Mouse (Mus musculus) liver, embryonic 14.5 days (tissue): ENCODE results near the gene Myo18a. TPM values are rescaled to one million over a fixed set of nuclear protein-coding genes. Genes with fewer than 3 reads are reported as not detected.

Source experiments
- ATAC-seq: fragments of 200-750 bp; cut with Nextera tagmentation; 2 replicates; pipeline ENCODE4 v1.8.0; 2017; ENCODE audit warnings: moderate number of reproducible peaks, mild to moderate bottlenecking, moderate library complexity; ENCODE audit not compliant: insufficient read depth
- DNase-seq, 3 experiments: peaks; one replicate each; pipeline ENCODE4 v3.0.0-alpha.2; 2012 to 2013; ENCODE audit warnings: low read depth in 3 of 3, low spot score in 3 of 3
- H3K27ac ChIP-seq: fragments of 300-500 bp; sonication (generic); 2 replicates; pipeline ENCODE4 v1.5.1; 2014; ENCODE audit warnings: moderate library complexity, mild to moderate bottlenecking, control low read depth, inconsistent platforms
- H3K27me3 ChIP-seq: fragments of 300-500 bp; sonication (generic); 2 replicates; pipeline ENCODE4 v1.6.1; 2014; ENCODE audit warnings: mild to moderate bottlenecking, low read length, moderate library complexity; ENCODE audit not compliant: control insufficient read depth, insufficient read depth
- H3K36me3 ChIP-seq: fragments of 300-500 bp; sonication (generic); replicated peaks from 2 replicates; pipeline ENCODE4 v1.6.1; 2014; ENCODE audit warnings: low read depth; ENCODE audit not compliant: control insufficient read depth, insufficient read depth
- H3K4me1 ChIP-seq, 2 experiments: fragments of 200-500 bp in 1 of 2; fragments of 300-500 bp in 1 of 2; sonication (generic) in 1 of 2; replicated peaks; 2 replicates each; pipeline ENCODE4 v1.6.1; 2012 to 2014; ENCODE audit warnings: antibody characterized with exemption in 1 of 2, inconsistent platforms in 1 of 2, low read length in 1 of 2; ENCODE audit not compliant: control insufficient read depth in 2 of 2, insufficient read depth in 2 of 2
- H3K4me2 ChIP-seq: fragments of 300-500 bp; sonication (generic); 2 replicates; pipeline ENCODE4 v1.6.1; 2014; ENCODE audit warnings: low read depth, mild to moderate bottlenecking, control low read depth, moderate library complexity
- H3K4me3 ChIP-seq, 2 experiments: fragments of 200-500 bp in 1 of 2; fragments of 300-500 bp in 1 of 2; sonication (generic) in 1 of 2; 2 replicates each; pipeline ENCODE4 v1.5.1; 2012 to 2014; ENCODE audit warnings: low read depth in 2 of 2, low read length in 2 of 2, mild to moderate bottlenecking in 2 of 2, control low read depth in 1 of 2, inconsistent platforms in 1 of 2, moderate library complexity in 1 of 2; ENCODE audit not compliant: insufficient read depth in 1 of 2
- H3K9ac ChIP-seq: fragments of 300-500 bp; sonication (generic); replicated peaks from 2 replicates; pipeline ENCODE4 v1.6.1; 2014; ENCODE audit warnings: mild to moderate bottlenecking, control low read depth, moderate library complexity
- H3K9me3 ChIP-seq: fragments of 300-500 bp; sonication (generic); 2 replicates; pipeline ENCODE4 v1.6.1; 2016; ENCODE audit warnings: low read length, mixed read lengths; ENCODE audit not compliant: control insufficient read depth
- CTCF ChIP-seq: IDR thresholded peaks from 2 replicates; pipeline ENCODE4 v1.5.1; 2016; ENCODE audit warnings: antibody characterized with exemption, low read depth, control low read depth
- EP300 ChIP-seq: IDR thresholded peaks from 2 replicates; pipeline ENCODE4 v1.6.1; 2016; ENCODE audit warnings: antibody characterized with exemption, low read depth
- WGBS: fragments of 180-500 bp; shearing (Covaris S2); extraction: QIAGEN DNeasy Blood & Tissue Kit; methylation state at CpG from one replicate; pipeline ENCODE4 v1.1.7; 2014; ENCODE audit not compliant: insufficient replicate concordance; 5-methylcytosine and 5-hydroxymethylcytosine counted together
- polyA plus RNA-seq, 2 experiments: library from polyadenylated mRNA; depleted of rRNA in 1 of 2; stranded (reverse) in 1 of 2; unstranded in 1 of 2; fragments of >200 nt; fragmentation: Nextera tagmentation in 1 of 2; extraction: Ambion mirVana in 1 of 2; gene quantifications; 2 replicates each; pipeline versions ENCODE4 v1.2.1 to v1.2.3; 2012 to 2014

The Myo18a gene
- polyA plus RNA-seq, 2 experiments, result 13.5 to 15.4 TPM

GRCm38 (mm10) chr11:77887373-77887960 lies 124.4 kb downstream of the Myo18a start:
- Histone ChIP-seq H3K4me1 (0 out of 4 replicates have a peak, but pooled peaks cover 0 to 1% of the 10 kb centered on the region in 2 experiments), H3K9me3 (no peaks in the 10 kb centered on the region), H3K27ac (no peak overlapping the region), H3K4me2 (no peak overlapping the region), H3K9ac (no peak overlapping the region), H3K27me3 (no peaks in the 10 kb centered on the region; the same call in 1 of the 2 replicates), H3K4me3 (no peak overlapping the region), H3K36me3 (no peaks in the 10 kb centered on the region)
- ATAC-seq, result no peak
- no peak for DNase-seq
- WGBS, result 35% methylated on average over 17 of the region's 17 CpGs
- TF ChIP-seq EP300 (no peak), CTCF (no peak)

GRCm38 (mm10) chr11:77888846-77889245 lies 125.8 kb downstream of the Myo18a start:
- no peak for TF ChIP-seq CTCF
- no peak for DNase-seq
- ATAC-seq, result no peak

GRCm38 (mm10) chr11:77889484-77889883 lies 126.4 kb downstream of the Myo18a start:
- no peak overlapping the region for H3K9ac ChIP-seq
- DNase-seq (no peak), ATAC-seq (no peak)
- H3K4me2 ChIP-seq, result no peak overlapping the region
- H3K4me3 ChIP-seq, result no peak overlapping the region
- H3K27ac ChIP-seq, result no peak overlapping the region
- TF ChIP-seq CTCF, result no peak
- no peak for TF ChIP-seq EP300
- H3K9me3 ChIP-seq, result no peaks in the 10 kb centered on the region
- no peaks in the 10 kb centered on the region; the same call in 1 of the 2 replicates for H3K27me3 ChIP-seq
- H3K36me3 ChIP-seq, result no peaks in the 10 kb centered on the region
- 0 out of 4 replicates have a peak, but pooled peaks cover 0 to 5% of the 10 kb centered on the region in 2 experiments for H3K4me1 ChIP-seq
- WGBS, result 8% methylated on average over 1 of the region's 2 CpGs

More at GRCm38 (mm10) chr11:77888846-77889245, 125.8 kb downstream of the Myo18a start:
- H3K4me1 ChIP-seq, result 0 out of 4 replicates have a peak, but pooled peaks cover 0 to 3% of the 10 kb centered on the region in 2 experiments
- no peak overlapping the region for H3K4me2 ChIP-seq
- WGBS, result 51% methylated on average over 5 of the region's 5 CpGs
- no peak overlapping the region for H3K27ac ChIP-seq
- no peaks in the 10 kb centered on the region; the same call in 1 of the 2 replicates for H3K27me3 ChIP-seq
- H3K9me3 ChIP-seq, result no peaks in the 10 kb centered on the region
- no peaks in the 10 kb centered on the region for H3K36me3 ChIP-seq
- no peak overlapping the region for H3K9ac ChIP-seq
- no peak overlapping the region for H3K4me3 ChIP-seq

GRCm38 (mm10) chr11:77890648-77891258 lies 127.7 kb downstream of the Myo18a start:
- no peak overlapping the region for H3K9ac ChIP-seq
- H3K27ac ChIP-seq, result no peak overlapping the region
- 50% methylated on average over 2 of the region's 2 CpGs for WGBS
- no peak overlapping the region for H3K4me3 ChIP-seq
- peaks cover 0 to 5% of the 10 kb centered on the region in 2 experiments; a peak in 2 of 4 replicates for H3K4me1 ChIP-seq
- no peak for DNase-seq
- H3K36me3 ChIP-seq, result no peaks in the 10 kb centered on the region
- no peak overlapping the region for H3K4me2 ChIP-seq
- H3K27me3 ChIP-seq, result peaks cover 1% of the 10 kb centered on the region
- no peaks in the 10 kb centered on the region for H3K9me3 ChIP-seq
- no peak for ATAC-seq
- TF ChIP-seq CTCF (no peak), EP300 (no peak)

GRCm38 (mm10) chr11:77892883-77893282 lies 129.8 kb downstream of the Myo18a start:
- no peaks in the 10 kb centered on the region for H3K9me3 ChIP-seq
- DNase-seq (no peak), ATAC-seq (no peak)
- TF ChIP-seq CTCF, result no peak
- TF ChIP-seq EP300, result no peak
- no peak overlapping the region for H3K27ac ChIP-seq
- H3K4me1 ChIP-seq, result peaks cover 0 to 5% of the 10 kb centered on the region in 2 experiments; a peak in 2 of 4 replicates
- peak overlapping the region; percentile 21 to 24; a peak in 3 of 4 replicates for H3K4me3 ChIP-seq
- 21% methylated on average over 5 of the region's 5 CpGs for WGBS
- H3K9ac ChIP-seq, result no peak overlapping the region
- H3K36me3 ChIP-seq, result no peaks in the 10 kb centered on the region
- H3K4me2 ChIP-seq, result peak overlapping the region; percentile 41
- peaks cover 18% of the 10 kb centered on the region for H3K27me3 ChIP-seq
